Mouse (Mus musculus) lung, adult 2 months (tissue): Measurements from ENCODE around the gene Bcl2l14. TPM values are rescaled to one million over a fixed set of nuclear protein-coding genes. Genes with fewer than 3 reads are reported as not detected.

Experiments
- DNase-seq: peaks from one replicate; pipeline ENCODE4 v3.0.0; 2022
- H3K4me1 ChIP-seq: fragments of 200-500 bp; 2 replicates; pipeline ENCODE4 v1.6.1; 2011; ENCODE audit warnings: low read length; ENCODE audit not compliant: control insufficient read depth, insufficient read depth
- H3K4me3 ChIP-seq: fragments of 200-500 bp; replicated peaks from 2 replicates; pipeline ENCODE3; 2011; ENCODE audit warnings: low read depth, mild to moderate bottlenecking, control low read depth, low read length; ENCODE audit errors: extremely low read depth
- CTCF ChIP-seq: fragments of 200-500 bp; IDR thresholded peaks from 2 replicates; pipeline ENCODE4 v1.5.1; 2011; ENCODE audit warnings: mild to moderate bottlenecking, low read length, control low read depth; ENCODE audit not compliant: insufficient read depth
- POLR2A ChIP-seq: fragments of 200-500 bp; IDR thresholded peaks from 2 replicates; pipeline ENCODE4 v1.6.1; 2011; ENCODE audit warnings: low read depth, mild to moderate bottlenecking, control low read depth, low read length, borderline replicate concordance; ENCODE audit errors: extremely low read depth
- WGBS: fragments of 180-500 bp; shearing (Covaris S2); methylation state at CpG from one replicate; pipeline ENCODE4 v1.1.7; 2018; 5-methylcytosine and 5-hydroxymethylcytosine counted together
- polyA plus RNA-seq: library from polyadenylated mRNA; depleted of rRNA; stranded (reverse); fragments of >200 nt; gene quantifications from 2 replicates; pipeline ENCODE4 v1.2.3, GENCODE M21; 2012; rRNA removed

Gene Bcl2l14
- polyA plus RNA-seq, result 0.81 and 1.2 TPM in 2 replicates

DNA sequence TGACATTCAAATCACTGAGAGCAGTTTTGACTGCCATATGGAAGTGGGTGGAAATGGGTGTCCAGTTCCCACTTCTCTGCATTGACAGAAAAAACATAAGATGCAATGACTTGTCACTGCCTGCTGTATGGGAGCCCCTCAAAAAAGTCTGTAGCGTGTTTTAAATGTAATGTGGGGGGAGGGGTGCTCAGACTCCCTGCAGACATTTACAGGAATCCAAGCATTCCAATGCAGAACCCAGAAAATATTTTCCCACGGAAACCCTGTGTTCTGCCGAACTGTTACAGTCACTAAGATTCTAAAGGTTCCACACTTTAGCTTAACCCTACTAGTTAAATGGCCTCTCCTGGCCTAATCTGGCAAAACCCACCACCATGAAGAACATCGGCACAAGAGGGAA is at the start of gene Bcl2l14:
Gene Bcl2l14 (plus strand): TSS at position 301 of the 400 bp plus-strand sequence.
- no peak within 1 kb of the TSS for H3K4me3 ChIP-seq
- DNase-seq, result no peak
- 75% methylated on average over 4 of the region's 4 CpGs for WGBS
- H3K4me1 ChIP-seq, result no peaks in the 10 kb centered on the region
- TF ChIP-seq POLR2A, result no peak
- TF ChIP-seq CTCF, result no peak

- Histone ChIP-seq H3K4me3 (no peak overlapping the region), H3K4me1 (no peaks in the 10 kb centered on the region)
- no peak for DNase-seq
- 92% methylated on average over 7 of the region's 7 CpGs for WGBS
- TF ChIP-seq CTCF, result no peak
Measured at GRCm38 (mm10) chr6:134348526-134349067, 47.5 kb upstream of the Bcl2l14 start.

DNA sequence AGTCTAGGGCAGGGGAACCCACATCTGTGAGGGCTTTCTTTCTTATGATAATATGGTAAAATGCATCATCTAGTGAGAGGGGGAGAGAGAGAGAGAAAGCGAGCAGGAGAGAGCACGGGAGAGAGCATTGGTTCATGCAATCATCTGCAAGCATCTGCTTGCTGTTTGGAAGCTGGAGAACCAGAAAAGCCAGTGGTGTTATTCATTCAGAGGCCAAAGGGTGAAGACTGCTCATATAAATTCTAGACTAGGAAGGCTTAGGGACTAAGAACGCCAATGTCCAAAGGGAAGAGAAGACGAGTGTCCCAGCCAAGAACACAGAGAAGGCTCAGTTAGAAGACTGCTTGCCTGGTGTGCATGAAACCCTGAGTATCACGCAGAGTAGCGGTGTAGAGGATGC is 43.2 kb upstream of the Bcl2l14 start:
- 90% methylated on average over 6 of the region's 6 CpGs for WGBS
- no peak for DNase-seq
- no peak overlapping the region for H3K4me3 ChIP-seq
- no peaks in the 10 kb centered on the region for H3K4me1 ChIP-seq
- TF ChIP-seq POLR2A, result no peak
- no peak for TF ChIP-seq CTCF

DNA sequence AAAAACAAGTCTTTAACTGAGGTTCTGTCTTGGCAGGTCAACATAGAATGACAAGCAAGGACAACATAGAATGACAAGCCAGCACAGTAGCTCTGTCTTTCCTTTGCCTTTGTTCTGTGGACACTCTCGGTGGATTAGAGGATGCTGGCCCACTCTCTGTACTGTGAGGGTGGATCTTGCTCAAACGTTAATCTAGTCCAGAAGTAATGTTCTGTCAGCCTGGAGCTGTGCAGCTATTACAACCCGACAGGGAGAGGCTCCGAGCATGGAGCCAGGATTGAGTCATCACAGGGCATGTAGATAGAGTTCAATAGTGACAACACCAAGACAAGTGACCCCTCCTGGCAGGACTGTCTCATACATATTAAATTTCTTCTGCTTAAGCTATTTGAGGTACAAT is 42.4 kb upstream of the Bcl2l14 start:
- H3K4me3 ChIP-seq, result no peak overlapping the region
- TF ChIP-seq POLR2A (no peak), CTCF (no peak)
- DNase-seq, result no peak
- 73% methylated on average over 4 of the region's 4 CpGs for WGBS
- H3K4me1 ChIP-seq, result no peaks in the 10 kb centered on the region

DNA sequence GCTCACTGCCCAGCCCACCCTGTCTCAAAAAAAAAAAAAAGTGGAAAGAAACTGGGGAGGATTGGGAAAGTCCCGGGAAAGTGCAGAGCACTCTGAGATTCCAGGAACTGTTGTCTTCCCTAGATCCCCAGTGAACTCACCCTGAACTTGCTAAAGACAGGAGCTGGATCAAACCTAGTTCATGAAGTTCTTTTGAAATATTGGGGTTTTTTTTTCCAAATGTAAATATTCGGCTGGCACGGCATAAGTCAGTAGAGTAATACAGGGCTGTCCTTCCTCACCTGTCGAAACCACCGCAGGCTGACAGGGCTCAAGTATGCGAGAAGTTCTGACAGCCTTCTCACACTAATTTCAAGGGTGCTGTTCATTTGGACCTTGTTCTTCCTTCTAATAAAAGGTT is 38.5 kb upstream of the Bcl2l14 start:
- DNase-seq, result no peak
- H3K4me1 ChIP-seq, result no peaks in the 10 kb centered on the region
- no peak overlapping the region for H3K4me3 ChIP-seq
- 53% methylated on average over 6 of the region's 6 CpGs for WGBS
- TF ChIP-seq CTCF, result no peak

- TF ChIP-seq POLR2A (no peak), CTCF (no peak)
- no peaks in the 10 kb centered on the region for H3K4me1 ChIP-seq
- no peak for DNase-seq
- H3K4me3 ChIP-seq, result no peak overlapping the region
- 87% methylated on average over 4 of the region's 4 CpGs for WGBS
Measured at GRCm38 (mm10) chr6:134360079-134360478, 36.0 kb upstream of the Bcl2l14 start.

GRCm38 (mm10) chr6:134364644-134365043 is 31.5 kb upstream of the Bcl2l14 start:
- Histone ChIP-seq H3K4me1 (peaks cover 4% of the 10 kb centered on the region), H3K4me3 (no peak overlapping the region)
- no peak for TF ChIP-seq CTCF
- TF ChIP-seq POLR2A, result no peak
- 41% methylated on average over 6 of the region's 6 CpGs for WGBS
- DNase-seq, result no peak

- Histone ChIP-seq H3K4me3 (no peak overlapping the region), H3K4me1 (peaks cover 4% of the 10 kb centered on the region)
- peak; percentile 59 for TF ChIP-seq CTCF
- no peak for TF ChIP-seq POLR2A
- 46% methylated on average over 4 of the region's 4 CpGs for WGBS
- no peak for DNase-seq
Measured at GRCm38 (mm10) chr6:134365952-134366351, 30.2 kb upstream of the Bcl2l14 start.

GRCm38 (mm10) chr6:134366366-134367351 is 29.5 kb upstream of the Bcl2l14 start:
- Histone ChIP-seq H3K4me3 (no peak overlapping the region), H3K4me1 (peaks cover 4% of the 10 kb centered on the region)
- WGBS, result 36% methylated on average over 10 of the region's 10 CpGs
- no peak for TF ChIP-seq CTCF
- TF ChIP-seq POLR2A, result no peak
- DNase-seq, result no peak
